Mouse (Mus musculus) layer of hippocampus, adult 6 months (tissue): ENCODE measurements around the gene Bmp3. TPM values are rescaled to one million over a fixed set of nuclear protein-coding genes. Genes with fewer than 3 reads are reported as not detected.

Experiments
- long read RNA-seq, 2 experiments: library from polyadenylated mRNA; unstranded; transcript quantifications; one replicate each; pipeline ENCODE4 v2.0.0; 2019 to 2020
- polyA plus RNA-seq: library from polyadenylated mRNA; unstranded; fragments of <200 nt; fragmentation: Nextera tagmentation; gene quantifications from 2 replicates; pipeline ENCODE4 v1.2.3, GENCODE M21; 2021

The Bmp3 gene
- polyA plus RNA-seq: 2.8 and 3.4 TPM in 2 replicates
- long read RNA-seq, experiment 1, full-length matches to known transcripts: 2 of 4 reads
- long read RNA-seq, experiment 1, partial matches to known transcripts: 0 of 4 reads
- long read RNA-seq, experiment 1, other reads (novel, unspliced or antisense): 2 of 4 reads
- long read RNA-seq, experiment 2, full-length matches to known transcripts: 6 of 6 reads
- long read RNA-seq, experiment 2, partial matches to known transcripts: 0 of 6 reads
- long read RNA-seq, experiment 2, other reads (novel, unspliced or antisense): 0 of 6 reads

DNA sequence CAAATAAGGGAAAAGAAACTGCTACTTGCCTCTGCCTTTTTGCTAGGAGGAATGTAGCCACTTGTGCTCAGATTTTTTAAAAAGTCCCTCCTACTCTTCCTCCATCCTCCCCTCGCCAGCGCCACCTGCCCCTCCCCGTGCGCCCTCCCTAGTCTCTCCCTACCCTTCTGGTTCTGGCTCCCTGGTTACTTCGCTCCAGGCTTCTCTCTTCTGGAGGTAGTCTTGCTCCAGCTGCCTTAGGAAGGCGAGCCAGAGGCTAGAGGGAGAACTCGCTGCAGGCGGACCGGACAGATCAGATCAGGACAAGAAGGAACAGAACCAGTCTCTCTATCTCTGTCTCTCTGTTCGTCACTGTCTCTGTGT lies at the start of gene Bmp3:
Bmp3 (plus strand) TSS at position 152 of the 363 bp plus-strand sequence.

Other genes starting within 250 kb of the Bmp3 start
- 1.9 and 2.1 TPM in 2 replicates for gene Prkg2, start 182.9 kb downstream of the Bmp3 start, polyA plus RNA-seq